Mouse (Mus musculus): Measurements from ENCODE around the gene Jdp2. TPM values are rescaled to one million over a fixed set of nuclear protein-coding genes. Genes with fewer than 3 reads are reported as not detected.
"Not testable (repeated sequence)": the region's sequence is repeated elsewhere in the genome, so short reads cannot be mapped to it uniquely, and the experiment has no call there.

Jdp2 gene
- total RNA-seq, 2 experiments from 2014 or later = 0.84 to 1.8 TPM

DNA sequence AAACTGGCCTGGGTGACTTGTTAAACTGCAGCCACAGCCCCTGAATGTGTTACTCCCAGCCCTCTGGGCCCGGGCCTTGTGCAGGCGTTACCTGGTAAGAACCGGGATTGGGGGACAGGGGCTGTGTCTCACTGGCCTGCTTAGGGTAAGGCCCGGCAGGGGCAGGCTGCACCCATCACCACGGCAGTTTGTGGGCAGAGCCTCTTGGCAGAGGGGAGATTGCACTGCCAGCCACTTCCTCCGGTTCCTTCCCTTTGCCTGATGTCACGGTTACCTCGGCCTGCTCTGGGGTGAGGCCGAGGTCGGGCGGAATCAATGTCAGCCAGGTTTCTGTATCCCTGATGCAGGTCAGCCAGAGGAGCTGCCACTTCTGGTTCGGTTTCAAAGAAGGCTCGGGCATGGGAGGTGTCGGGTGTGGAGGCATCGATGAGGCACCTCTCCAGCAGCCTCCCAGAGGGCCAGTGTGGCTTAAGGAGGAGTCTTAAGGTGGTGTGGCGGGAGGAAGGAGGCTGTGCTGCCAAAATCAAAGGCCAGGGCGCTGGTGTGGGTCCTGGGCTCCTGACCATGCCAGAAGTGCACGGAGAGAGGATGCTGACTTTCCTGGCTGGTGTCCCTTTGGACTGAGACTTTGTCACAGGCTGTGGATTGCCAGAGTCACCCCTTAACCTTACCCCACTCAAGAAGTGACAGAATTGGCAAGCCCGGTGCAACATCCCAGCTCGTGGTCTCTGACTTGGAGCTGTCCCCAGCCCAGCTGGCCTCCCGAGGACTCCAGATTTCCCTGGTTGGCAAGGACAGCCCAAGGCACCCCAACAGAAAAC is 31.0 kb downstream of the Jdp2 start:
- ATAC-seq (replicated peaks; ENCODE audit: low FRiP score, poor library complexity, severe bottlenecking) = no peak

DNA sequence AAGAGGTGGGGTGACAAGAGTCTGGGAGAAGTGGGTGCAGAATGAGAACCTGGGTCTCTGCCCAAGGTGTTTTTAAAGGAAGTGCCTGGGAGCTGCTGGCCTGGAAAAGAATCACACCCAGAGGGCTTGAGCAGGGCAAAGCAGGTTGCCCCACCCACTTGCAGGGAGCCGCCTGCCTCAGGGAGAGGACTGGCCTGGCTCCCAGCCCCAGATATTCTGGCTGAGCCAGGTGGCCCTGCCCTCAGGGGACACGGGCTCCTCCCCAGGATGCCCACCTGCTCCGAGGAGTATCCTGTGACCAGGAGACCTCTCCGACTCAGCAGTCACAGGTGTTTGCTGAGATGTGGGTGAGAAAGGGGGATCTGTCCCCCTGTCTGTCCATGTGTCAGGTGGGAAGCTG is 32.4 kb downstream of the Jdp2 start:
- no peak for ATAC-seq (replicated peaks; ENCODE audit: low FRiP score, poor library complexity, severe bottlenecking)

GRCm38 (mm10) chr12:85632321-85632720 is 33.5 kb downstream of the Jdp2 start:
- ATAC-seq (replicated peaks; ENCODE audit: low FRiP score, poor library complexity, severe bottlenecking) = no peak

DNA sequence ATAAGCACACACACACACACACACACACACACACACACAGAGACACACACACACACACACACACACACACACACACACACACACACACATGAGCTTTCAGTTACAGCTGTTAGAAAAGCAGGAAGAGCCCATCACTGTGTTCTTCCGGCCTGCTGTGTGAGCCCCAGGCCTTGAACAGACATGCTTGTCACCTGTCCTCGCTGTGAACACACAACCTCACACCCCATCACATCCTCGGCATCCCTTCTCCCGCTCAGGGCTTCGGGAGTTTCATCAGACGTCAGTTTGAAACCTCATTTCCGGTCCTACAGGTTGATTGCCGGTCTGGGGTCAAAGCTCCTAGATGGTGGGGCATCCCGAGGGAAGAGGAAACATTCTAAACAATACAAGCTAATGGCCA is 39.1 kb downstream of the Jdp2 start:
- ATAC-seq (replicated peaks; ENCODE audit: low FRiP score, poor library complexity, severe bottlenecking) = no peak

DNA sequence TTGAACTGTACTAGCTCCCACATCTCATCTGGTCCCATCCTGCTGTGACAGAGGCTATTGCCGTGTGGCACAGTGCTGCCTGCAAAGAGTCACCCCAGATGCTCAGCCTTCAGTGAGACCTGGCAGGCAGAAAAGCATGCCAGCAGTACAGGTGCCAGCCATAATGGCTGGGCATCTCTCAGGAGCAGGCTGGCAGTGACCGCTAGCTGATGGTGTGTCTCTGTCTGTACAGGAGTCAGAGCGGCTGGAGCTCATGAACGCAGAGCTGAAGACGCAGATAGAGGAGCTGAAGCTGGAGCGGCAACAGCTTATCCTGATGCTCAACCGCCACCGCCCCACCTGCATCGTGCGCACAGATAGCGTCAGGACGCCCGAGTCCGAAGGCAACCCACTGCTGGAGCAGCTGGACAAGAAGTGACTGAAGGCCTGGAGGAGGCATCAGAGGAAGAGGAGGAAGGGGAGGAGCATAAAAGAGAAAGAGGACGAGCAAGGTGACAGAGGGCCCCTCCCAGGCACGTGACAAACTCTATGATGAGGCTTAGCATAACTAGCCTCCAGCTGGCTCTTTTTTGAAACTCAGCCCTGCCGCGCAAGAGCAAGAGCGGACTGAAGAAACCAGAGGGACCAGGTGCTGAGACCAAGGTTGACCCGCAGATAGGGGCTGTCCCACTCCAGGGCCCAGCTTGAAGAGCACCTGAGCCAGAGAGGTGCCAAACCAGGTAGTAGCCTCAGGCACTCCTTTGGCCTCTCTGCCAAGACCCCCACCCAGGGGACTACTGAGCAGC is 39.9 kb downstream of the Jdp2 start:
- no peak for ATAC-seq (replicated peaks; ENCODE audit: low FRiP score, poor library complexity, severe bottlenecking)

DNA sequence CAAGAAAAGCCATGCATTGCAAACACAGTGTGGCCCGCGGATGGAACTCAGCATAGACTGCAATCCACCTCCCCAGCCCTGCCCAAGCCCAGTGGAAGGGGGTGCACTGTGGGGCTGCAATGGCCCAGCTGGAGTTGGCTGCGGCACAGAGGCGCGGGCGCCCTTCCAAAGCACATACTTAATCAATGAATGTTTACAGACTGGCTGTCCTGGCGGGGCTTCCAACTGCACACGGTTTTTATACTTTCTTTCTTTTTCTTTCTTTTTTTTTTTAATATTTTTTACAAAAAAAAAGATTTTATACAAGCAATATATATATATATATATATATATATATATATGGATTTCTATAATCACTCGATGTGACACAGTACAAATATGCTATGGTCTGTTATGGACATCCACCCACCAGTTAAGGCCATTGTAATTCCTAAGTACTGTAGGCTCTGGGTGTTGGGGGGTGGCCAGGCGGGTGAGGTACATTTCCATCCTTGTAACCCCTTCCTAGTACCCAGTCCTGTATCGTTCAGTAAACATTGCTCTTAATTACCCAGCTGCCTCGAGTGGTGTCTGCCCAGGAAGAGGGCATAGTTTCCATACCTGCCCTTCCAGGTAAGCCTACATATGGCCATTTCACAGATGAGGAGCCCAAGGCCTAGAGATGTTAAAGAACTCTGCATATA is 40.6 kb downstream of the Jdp2 start:
- no peak for ATAC-seq (replicated peaks; ENCODE audit: low FRiP score, poor library complexity, severe bottlenecking)

DNA sequence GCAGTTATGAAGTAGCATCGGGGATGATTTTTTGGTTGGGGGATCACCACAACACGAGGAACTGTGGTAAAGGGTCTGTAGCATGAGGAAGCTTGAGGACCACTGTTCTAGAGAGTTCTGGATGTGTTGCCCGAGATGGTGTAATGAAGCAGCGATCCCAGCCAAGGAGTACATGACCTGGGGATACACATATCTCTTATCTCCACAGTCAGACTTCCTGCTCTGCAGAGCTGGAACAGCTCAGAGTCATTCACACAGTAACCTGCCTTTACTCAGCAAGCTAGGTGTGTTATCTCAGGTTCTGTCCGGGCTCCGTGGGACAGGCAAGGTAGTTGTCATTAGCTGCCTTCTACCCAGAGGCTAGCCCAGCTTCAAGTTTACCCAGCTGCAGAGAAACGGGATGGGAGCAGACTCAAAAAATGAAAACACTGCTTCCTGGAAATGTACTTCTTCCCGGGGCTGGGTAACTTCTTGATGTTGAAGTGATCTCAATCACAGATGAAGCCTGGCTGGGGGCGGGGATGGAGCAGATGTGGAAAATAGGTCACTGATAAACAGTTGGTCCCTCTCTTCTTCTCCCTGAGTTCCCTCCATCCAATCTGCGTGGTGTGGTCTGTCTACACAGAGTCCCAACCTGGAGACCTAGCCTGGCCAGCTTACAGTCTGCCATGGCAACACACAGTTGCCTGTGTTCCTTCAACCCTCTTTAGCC is 42.2 kb downstream of the Jdp2 start:
- no peak for ATAC-seq (replicated peaks; ENCODE audit: low FRiP score, poor library complexity, severe bottlenecking)

DNA sequence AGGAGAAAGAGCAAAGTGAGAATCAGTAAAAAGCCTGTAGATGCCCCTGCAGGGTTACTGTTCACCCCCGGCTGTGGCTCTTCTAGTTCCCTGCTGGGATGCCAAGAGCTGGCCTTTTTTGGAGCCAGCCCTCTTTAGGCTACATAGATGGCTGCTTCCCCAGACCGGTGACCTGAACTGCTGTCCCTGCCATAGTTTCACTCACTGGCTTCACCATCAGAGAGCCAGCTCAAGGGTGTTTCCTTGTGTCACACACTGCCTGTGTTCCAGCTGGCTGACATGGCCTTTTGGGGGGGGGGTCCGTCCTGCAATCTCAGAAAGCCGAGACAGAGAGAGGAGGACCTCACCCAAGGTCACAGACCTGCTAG is 42.7 kb downstream of the Jdp2 start:
- ATAC-seq (replicated peaks; ENCODE audit: low FRiP score, poor library complexity, severe bottlenecking) = no peak

GRCm38 (mm10) chr12:85643735-85644134 is 44.9 kb downstream of the Jdp2 start:
- ATAC-seq (replicated peaks; ENCODE audit: low FRiP score, poor library complexity, severe bottlenecking) = no peak

DNA sequence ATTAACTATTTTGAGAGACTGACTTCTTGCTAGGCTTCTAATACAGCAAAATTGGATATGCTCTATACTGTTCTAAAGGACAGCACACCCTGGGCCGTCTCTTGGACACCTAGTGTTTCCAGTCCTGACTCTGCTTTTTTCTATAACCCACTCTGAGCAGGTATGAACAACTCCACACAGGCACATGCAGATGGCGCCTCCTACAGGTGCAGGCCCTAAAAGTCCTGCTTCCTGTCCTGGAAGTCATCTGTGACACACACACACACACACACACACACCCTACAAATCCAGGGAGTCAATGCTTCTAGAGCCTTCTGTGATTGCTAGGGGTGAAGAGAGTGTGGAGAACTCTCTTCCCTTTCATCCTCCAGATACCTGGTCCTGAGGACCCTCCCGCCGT is 46.8 kb downstream of the Jdp2 start:
- ATAC-seq (replicated peaks; ENCODE audit: low FRiP score, poor library complexity, severe bottlenecking) = no peak

DNA sequence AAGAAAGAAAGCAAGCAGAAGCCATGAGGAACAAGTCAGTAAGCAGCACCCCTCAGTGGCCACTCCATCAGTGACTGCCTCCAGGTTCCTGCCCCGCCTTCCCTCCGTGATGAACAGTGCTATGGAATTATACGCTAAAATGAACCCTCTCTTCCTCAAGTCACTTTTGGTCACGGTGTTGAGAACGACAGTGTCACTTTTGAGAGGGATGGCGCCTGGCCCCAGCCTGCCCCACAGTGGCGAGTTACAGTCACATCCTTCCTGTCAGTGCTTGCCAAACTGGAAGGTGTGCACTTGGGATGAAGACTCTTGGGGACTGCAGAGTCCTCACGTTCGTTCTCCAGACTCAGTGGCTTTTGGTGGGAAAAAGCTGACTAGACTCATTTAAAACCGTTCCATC is 48.5 kb downstream of the Jdp2 start:
- ATAC-seq (replicated peaks; ENCODE audit: low FRiP score, poor library complexity, severe bottlenecking) = no peak

- no peak for ATAC-seq (replicated peaks; ENCODE audit: low FRiP score, poor library complexity, severe bottlenecking)
Measured at GRCm38 (mm10) chr12:85647955-85648354, 49.1 kb downstream of the Jdp2 start.

DNA sequence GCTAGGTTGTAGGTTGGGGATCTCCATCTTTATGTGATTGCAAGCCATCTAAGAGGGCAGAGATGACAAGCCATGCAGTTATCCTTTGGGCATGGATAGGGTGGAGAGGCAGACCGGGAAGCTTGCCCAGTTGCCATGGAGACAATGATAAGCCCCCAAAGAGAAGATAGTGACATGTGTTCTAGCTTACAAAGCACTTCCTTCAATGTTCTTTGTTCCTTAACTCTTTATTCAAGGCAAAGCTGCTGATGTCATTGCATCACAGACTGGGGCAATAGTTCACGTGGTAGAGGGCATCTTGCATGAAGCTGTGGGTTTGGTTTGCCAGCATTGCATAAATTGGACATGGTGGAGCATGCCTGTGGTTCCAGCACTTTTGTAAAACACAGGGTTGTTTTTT is 60.5 kb downstream of the Jdp2 start:
- no peak for ATAC-seq (replicated peaks; ENCODE audit: low FRiP score, poor library complexity, severe bottlenecking)

- no peak for ATAC-seq (replicated peaks; ENCODE audit: low FRiP score, poor library complexity, severe bottlenecking)
Measured at GRCm38 (mm10) chr12:85660855-85661254, 62.0 kb downstream of the Jdp2 start.

- not testable (repeated sequence) for ATAC-seq (replicated peaks; ENCODE audit: low FRiP score, poor library complexity, severe bottlenecking)
Measured at GRCm38 (mm10) chr12:85662232-85662631, 63.4 kb downstream of the Jdp2 start.

DNA sequence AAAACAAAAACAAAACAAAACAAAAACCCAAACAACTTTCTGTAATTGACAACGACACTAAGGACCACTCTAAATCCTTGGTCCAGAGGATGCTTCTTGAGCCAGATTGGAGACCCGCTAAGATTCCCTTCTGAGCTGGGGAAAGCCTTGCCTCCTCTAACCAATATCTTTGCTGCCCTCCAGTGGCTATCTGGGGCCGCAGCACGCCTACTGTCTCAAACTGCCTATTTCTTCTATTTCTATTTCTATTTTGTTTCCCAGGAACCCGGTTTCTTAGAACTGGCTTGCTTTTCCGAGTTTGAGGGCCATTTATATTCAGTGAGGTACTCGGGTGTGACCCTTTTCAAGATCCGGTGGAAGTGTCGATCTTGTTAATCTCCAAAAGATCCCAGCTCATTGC is 64.1 kb downstream of the Jdp2 start:
- no peak for ATAC-seq (replicated peaks; ENCODE audit: low FRiP score, poor library complexity, severe bottlenecking)

DNA sequence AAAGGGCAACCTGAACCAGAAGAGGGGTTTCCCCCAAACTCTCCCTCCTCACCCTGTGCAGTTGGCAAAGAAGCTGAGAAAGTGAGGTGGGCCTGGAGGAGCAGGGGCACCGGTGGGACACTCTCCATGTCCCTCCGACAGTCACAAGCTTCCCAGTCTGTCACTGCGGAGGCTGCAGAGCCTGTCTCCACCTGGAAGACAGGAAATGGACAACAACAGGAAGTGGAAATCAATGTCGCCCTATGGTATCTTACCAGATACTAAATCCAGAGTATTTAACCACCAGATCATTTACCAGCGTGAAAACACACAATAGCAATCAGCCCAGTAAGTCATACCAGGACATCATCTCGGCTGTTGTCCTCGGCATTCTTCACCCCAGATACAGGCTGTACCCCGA is 67.3 kb downstream of the Jdp2 start:
- ATAC-seq (replicated peaks; ENCODE audit: low FRiP score, poor library complexity, severe bottlenecking) = no peak

- no peak for ATAC-seq (replicated peaks; ENCODE audit: low FRiP score, poor library complexity, severe bottlenecking)
Measured at GRCm38 (mm10) chr12:85667071-85667470, 68.2 kb downstream of the Jdp2 start.

DNA sequence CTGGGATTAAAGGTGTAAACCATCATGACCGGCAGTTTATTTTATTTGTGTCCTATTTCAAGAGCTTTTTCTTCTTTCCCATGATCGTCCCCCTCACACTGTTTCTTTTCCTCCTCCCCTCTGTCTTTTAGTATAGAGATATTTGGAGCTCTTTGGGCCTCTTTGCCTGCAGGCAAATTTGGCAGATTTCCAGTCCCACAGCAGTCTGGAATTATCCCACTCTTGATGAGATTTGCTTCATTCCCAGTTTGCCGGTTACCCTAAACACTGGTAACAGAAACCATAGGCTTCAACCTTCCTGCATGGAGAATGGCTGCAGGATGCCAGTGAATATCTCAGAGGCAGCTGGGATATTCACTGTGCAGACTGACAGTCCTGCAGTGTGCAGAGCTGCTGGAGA is 69.9 kb downstream of the Jdp2 start:
- ATAC-seq (replicated peaks; ENCODE audit: low FRiP score, poor library complexity, severe bottlenecking) = no peak

- no peak for ATAC-seq (replicated peaks; ENCODE audit: low FRiP score, poor library complexity, severe bottlenecking)
Measured at GRCm38 (mm10) chr12:85670080-85670479, 71.3 kb downstream of the Jdp2 start.
